Mouse (Mus musculus) erythroblast, embryonic 14.5 days (primary cell): ENCODE results near the gene Lemd2.

ENCODE experiments used
- GATA1 ChIP-seq: IDR thresholded peaks from 2 replicates; pipeline ENCODE4 v1.6.1; 2012; ENCODE audit warnings: low read length, inconsistent platforms, mixed read lengths
- TAL1 ChIP-seq: IDR thresholded peaks from 3 replicates; pipeline ENCODE4 v1.6.1; 2012; ENCODE audit warnings: low read length, inconsistent platforms, mixed read lengths

- TF ChIP-seq GATA1 (no peak), TAL1 (no peak)
Observed at GRCm38 (mm10) chr17:27228216-27228915, 24.1 kb upstream of the Lemd2 start.
